Mouse (Mus musculus): ENCODE data around the gene Tekt4.

Tekt4 gene

DNA sequence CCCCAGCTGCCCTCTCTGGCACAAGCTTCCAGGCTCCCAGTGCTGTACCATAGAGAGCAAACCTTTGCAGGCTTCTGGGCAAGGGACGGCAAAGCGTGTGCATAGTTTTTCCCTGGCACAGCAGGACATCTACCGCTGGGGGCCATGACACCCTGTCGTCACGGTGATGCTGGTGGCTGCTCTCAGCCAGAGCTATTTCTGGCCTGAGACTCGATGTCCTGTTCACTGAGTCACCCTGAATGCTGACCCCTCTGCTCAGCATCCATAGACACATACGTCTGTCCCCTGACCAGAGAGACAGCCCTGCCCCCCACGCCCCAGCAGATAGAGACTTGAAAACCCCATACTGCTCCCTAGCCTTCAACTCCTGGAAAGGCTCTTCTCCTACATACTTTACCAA, 25.7 kb downstream of the Tekt4 start:
- no peak for DNase-seq (ENCODE audit: low spot score)

DNA sequence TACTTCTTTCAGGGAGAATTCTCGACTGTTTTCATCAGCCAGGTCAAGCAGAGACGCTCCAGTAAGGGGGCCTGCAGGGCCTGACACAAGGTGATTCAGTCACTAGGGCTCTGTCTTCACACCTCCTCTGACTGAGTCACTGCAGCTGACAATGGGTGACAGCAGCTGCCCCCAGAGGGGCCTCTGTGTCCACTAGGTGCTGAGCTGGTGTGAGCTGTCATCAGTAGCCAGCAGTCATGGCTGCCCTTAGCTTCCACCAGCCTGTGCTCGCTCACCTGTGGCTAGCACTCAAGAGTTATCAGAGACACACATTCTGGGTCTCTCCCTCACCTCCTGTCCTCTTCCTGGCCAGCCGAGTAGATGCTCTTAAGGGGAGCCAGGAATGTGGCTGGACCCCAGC, 26.4 kb downstream of the Tekt4 start:
- DNase-seq (ENCODE audit: low spot score) = no peak

DNA sequence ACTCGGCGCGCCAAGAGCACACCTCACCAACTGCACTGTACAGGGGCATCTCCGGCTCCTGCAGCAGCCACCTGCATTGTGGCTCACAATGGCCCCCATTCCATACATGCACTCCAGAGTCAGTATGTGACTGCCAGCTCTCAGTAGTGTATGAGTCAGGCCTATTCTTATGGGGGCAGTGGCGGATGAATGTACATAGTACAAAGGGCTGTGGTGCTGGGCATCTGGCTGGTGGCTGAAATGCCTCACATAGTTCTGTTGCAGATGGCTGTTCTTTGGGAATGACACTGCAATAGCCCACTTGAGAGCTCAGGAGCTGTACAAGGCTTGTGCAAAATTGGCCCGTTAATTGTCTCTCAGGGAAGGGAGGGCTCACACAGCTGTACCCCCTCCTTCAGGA, 27.7 kb downstream of the Tekt4 start:
- DNase-seq (ENCODE audit: low spot score) = no peak

GRCm38 (mm10) chr17:25497013-25497412, 42.6 kb downstream of the Tekt4 start, which contains the start of gene Sstr5:
TSS of gene Sstr5 (minus strand) at chr17:25497288.
- no peak for DNase-seq (ENCODE audit: low spot score)

GRCm38 (mm10) chr17:25502599-25502998, 48.2 kb downstream of the Tekt4 start:
- no peak for DNase-seq (ENCODE audit: low spot score)

DNA sequence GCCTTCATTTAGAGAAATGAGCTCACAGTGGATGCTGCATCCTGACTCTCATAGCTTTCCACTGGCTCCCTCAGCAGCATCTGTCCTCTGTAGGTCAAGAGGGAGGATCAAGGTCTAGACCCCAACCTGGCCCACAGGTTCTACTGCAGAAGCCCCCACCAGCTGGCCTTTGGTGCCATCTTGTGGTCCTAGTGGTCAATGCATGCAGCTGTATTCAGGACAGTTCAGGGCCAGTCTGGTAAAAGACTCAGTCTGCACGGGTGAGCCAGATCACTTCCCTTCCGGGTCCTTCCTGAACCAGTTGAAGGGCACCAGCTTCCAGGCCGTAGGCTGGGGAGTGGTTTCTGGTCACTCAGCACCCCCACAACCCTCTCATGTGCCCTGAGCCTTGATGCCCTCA, 53.4 kb downstream of the Tekt4 start:
- no peak for DNase-seq (ENCODE audit: low spot score)

DNA sequence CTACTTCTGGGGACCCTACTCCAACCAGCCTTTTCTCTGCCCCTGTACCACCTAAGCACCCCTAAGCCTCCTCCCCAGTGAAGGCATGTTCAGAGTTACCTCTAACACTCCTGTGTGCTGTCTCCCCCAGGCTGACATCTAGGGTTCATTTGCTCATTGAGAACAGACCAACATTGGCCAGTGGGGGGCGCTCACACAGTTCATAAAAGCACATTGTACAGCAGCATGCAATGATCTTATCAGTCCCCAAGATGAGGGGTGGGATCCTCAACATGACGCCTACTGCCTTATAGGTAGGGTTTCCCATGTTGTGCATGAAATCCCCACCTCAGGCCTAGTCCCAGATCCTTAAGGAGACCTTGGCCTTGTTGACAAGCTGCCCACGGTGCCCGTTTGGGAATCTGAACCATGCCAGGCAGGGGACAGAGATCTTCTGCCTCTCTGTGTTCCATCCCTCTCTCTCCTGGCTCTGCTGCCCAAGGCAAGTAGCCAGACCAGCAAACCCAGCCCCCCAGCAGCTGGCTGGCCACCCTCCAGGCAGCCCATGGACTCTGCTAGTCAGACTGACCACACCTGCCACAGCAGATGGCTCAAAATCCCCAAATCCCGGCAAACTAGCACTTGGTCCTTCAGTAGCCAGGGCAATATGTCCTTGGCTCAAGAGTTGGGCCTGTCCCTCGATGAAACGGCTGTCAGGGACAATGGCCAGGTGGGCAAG, 54.6 kb downstream of the Tekt4 start:
- no peak for DNase-seq (ENCODE audit: low spot score)

DNA sequence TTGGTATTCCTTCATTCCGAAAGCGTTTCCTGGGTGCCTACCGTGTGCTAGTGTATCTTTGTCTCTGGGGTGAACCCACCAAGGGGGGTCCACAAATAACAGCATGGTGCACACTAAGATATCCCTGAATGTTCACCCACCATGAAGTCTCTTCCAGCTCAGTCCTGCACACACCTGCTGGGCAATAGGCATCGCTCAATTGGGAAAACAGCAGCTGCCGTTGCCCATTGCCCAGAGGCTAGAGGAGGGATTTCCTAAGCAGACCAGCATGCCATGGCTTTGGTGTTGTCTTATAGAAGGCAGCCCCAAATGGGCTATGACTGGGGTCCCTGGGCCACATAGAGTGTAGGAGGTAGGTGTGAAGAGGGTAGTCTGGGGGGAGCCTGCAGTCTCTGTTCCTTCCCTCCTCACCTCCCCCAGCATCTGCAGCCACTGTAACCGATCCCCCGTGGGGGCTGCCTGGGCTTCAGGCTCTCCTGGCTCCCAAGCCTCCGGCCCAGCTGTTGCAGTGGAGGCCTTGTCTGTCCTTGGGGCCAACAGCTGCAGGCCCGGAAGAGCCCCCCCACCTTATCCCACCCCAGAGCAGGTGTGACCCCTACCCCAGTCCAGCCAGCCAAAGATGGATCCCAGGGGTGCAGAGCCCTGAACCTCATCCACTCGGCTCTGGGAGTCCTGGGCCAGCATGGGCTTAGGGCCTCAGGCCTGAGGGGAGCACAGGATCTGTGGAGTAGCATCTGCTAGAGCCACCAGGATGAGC, 55.8 kb downstream of the Tekt4 start:
- no peak for DNase-seq (ENCODE audit: low spot score)

GRCm38 (mm10) chr17:25511876-25512275, 57.5 kb downstream of the Tekt4 start:
- DNase-seq (ENCODE audit: low spot score) = no peak

- no peak for DNase-seq (ENCODE audit: low spot score)
Observed at GRCm38 (mm10) chr17:25514055-25514454, 59.6 kb downstream of the Tekt4 start.

DNA sequence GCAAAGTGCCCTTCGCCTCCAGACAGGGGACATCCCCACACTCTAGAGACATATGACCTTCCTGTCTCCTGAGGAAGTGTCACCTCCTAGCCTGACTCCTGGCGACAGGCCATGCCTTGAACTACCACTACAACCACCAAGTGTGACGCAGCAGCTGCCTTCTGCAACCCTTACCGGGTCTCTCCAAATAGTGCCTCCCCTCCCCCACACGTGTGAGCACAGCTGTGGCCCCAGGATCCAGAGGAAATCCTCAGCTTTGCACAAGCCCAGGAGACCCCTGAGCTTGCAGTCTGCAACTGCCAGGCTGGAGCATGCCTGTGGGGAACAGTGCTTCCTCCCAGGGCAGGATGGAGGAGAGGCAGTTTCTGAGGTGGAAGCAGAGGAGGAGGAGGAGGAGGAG, 61.9 kb downstream of the Tekt4 start:
- no peak for DNase-seq (ENCODE audit: low spot score)

GRCm38 (mm10) chr17:25518144-25518543, 63.7 kb downstream of the Tekt4 start:
- no peak for DNase-seq (ENCODE audit: low spot score)

GRCm38 (mm10) chr17:25519511-25519910, 65.1 kb downstream of the Tekt4 start:
- DNase-seq (ENCODE audit: low spot score) = no peak

- no peak for DNase-seq (ENCODE audit: low spot score)
Observed at GRCm38 (mm10) chr17:25520492-25520891, 66.1 kb downstream of the Tekt4 start.

- no peak for DNase-seq (ENCODE audit: low spot score)
Observed at GRCm38 (mm10) chr17:25522080-25522479, 67.7 kb downstream of the Tekt4 start.
